Mouse (Mus musculus) limb, embryonic 15.5 days (tissue): ENCODE data around the gene Cadm1. TPM values are rescaled to one million over a fixed set of nuclear protein-coding genes. Genes with fewer than 3 reads are reported as not detected.
A peak's percentile ranks its signal among the peaks of the same experiment; 100 is the strongest.

Source experiments
- ATAC-seq: fragments of 200-750 bp; cut with Nextera tagmentation; 2 replicates; pipeline ENCODE4 v1.8.0; 2017; ENCODE audit warnings: low read depth, moderate TSS enrichment; ENCODE audit not compliant: insufficient number of reproducible peaks, low FRiP score, low TSS enrichment
- H3K27ac ChIP-seq: fragments of 300-500 bp; sonication (generic); 2 replicates; pipeline ENCODE4 v1.5.1; 2015; ENCODE audit warnings: moderate library complexity, mild to moderate bottlenecking, inconsistent platforms
- H3K27me3 ChIP-seq: fragments of 300-500 bp; sonication (generic); 2 replicates; pipeline ENCODE4 v1.6.1; 2015; ENCODE audit warnings: inconsistent platforms
- H3K36me3 ChIP-seq: fragments of 300-500 bp; sonication (generic); 2 replicates; pipeline ENCODE4 v1.6.1; 2015; ENCODE audit warnings: inconsistent platforms
- H3K4me1 ChIP-seq: fragments of 300-500 bp; sonication (generic); 2 replicates; pipeline ENCODE4 v1.6.1; 2015; ENCODE audit warnings: inconsistent platforms
- H3K4me2 ChIP-seq: fragments of 300-500 bp; sonication (generic); 2 replicates; pipeline ENCODE4 v1.6.1; 2015; ENCODE audit warnings: mild to moderate bottlenecking, inconsistent platforms
- H3K4me3 ChIP-seq: fragments of 300-500 bp; sonication (generic); 2 replicates; pipeline ENCODE4 v1.5.1; 2015; ENCODE audit warnings: mild to moderate bottlenecking, inconsistent platforms
- H3K9ac ChIP-seq: fragments of 300-500 bp; sonication (generic); 2 replicates; pipeline ENCODE4 v1.6.1; 2015; ENCODE audit warnings: inconsistent platforms
- H3K9me3 ChIP-seq: fragments of 300-500 bp; sonication (generic); 2 replicates; pipeline ENCODE4 v1.6.1; 2016; ENCODE audit warnings: inconsistent platforms
- WGBS: fragments of 180-500 bp; shearing (Covaris S2); methylation state at CpG from one replicate; pipeline ENCODE4 v1.1.7; 2015; 5-methylcytosine and 5-hydroxymethylcytosine counted together
- polyA plus RNA-seq: library from polyadenylated mRNA; unstranded; fragments of >200 nt; fragmentation: Nextera tagmentation; extraction: Ambion mirVana; gene quantifications from 2 replicates; pipeline ENCODE4 v1.2.1, GENCODE M21; 2015

Gene Cadm1
- polyA plus RNA-seq: 30.0 and 33.0 TPM in 2 replicates

DNA sequence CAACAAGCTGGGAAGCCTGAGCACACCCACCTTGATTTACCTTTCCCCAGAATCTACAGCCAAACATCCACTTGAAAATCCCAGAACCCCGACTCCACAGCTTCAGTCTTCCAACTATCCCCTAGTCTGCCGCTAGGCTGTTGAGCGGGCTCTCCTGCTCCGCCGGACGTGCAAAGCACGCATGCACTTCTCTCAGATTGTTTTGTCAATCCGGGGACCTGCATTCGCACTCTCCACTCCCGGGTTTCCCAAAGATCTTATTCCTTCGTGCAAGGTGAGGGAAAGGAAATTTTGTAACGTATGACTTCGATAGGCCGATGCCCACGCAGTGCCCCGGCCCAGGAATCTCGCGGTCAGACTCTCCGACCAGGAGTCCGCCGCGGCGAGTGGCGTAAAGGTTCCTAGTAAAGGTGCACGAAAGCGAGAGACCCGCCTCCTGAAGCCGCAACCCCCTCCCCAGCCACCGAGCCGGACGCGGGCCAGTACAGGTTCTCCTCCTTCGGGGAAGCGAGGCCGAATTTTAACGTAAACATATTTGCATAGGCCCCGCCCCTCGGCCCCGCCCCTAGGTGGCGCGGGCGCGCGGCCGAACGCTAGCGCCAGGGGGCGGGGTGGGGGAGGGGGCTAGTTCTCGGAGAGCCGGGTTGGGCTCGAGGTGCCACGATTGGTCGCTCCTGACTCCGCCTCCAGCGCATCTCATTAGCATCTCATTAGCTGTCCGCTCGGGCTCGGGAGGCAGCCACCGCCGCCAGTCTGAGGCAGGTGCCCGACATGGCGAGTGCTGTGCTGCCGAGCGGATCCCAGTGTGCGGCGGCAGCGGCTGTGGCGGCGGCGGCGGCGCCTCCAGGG lies at the start of gene Cadm1:
TSS of gene Cadm1 (plus strand) at position 572 of the 849 bp plus-strand sequence.
- no peaks in the 10 kb centered on the region for H3K9me3 ChIP-seq
- peak within 1 kb of the TSS; percentile 52 for H3K9ac ChIP-seq
- H3K27ac ChIP-seq: peak within 1 kb of the TSS; percentile 85
- WGBS: under 1% methylated on average over 63 of the region's 72 CpGs
- peak within 1 kb of the TSS; percentile 98 for H3K4me2 ChIP-seq
- H3K27me3 ChIP-seq: peaks cover 26% of the 10 kb centered on the region
- peaks cover 25% of the 10 kb centered on the region for H3K4me1 ChIP-seq
- no peaks in the 10 kb centered on the region for H3K36me3 ChIP-seq
- peak; percentile 95 for ATAC-seq
- H3K4me3 ChIP-seq: peak within 1 kb of the TSS; percentile 71

DNA sequence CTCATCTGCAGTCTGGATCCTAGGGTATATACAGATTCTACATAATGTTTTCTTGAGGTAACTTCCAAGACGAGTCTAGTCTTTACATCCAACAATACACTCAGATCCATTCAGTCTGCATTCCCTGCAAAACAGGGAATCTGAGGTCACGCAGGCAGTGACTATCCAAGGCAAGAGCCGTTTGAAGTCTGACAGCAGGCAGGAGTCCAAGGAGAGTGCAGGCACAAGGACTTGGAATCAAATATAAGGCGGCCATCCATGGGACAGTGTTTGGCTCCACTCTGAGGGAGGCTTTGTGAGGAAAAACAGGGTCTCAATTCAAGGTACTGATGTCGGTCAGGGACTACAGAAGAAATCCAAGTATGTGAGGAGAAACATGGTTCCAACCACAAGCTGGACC lies 45.5 kb upstream of the Cadm1 start:
- 74% methylated on average over 5 of the region's 5 CpGs for WGBS
- Histone ChIP-seq H3K4me1 (no peaks in the 10 kb centered on the region), H3K4me3 (no peak overlapping the region), H3K9me3 (no peaks in the 10 kb centered on the region), H3K27ac (no peak overlapping the region), H3K9ac (no peak overlapping the region), H3K4me2 (no peak overlapping the region), H3K36me3 (no peaks in the 10 kb centered on the region), H3K27me3 (no peaks in the 10 kb centered on the region)
- ATAC-seq: no peak

DNA sequence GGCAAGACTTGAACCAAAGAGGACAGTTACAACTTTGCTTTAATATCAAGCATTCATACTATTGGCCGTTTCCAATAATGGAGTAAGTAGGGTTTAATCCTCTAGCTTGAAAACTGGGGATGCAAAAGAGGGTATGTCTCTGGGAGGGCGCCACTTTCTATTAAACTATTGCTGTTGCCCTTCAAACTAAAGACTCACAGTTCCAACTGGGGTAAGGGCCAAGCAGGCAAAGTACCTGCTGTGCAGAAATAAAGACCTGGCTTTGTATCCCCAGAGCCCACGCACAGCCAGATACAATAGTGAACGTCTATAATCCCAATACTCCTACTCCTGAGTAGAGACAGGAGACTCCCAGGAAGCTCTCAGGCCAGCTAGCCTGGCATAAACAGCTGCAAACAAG lies 44.8 kb upstream of the Cadm1 start:
- Histone ChIP-seq H3K4me3 (no peak overlapping the region), H3K27ac (no peak overlapping the region), H3K9me3 (no peaks in the 10 kb centered on the region), H3K4me1 (no peaks in the 10 kb centered on the region), H3K36me3 (no peaks in the 10 kb centered on the region), H3K27me3 (no peaks in the 10 kb centered on the region), H3K9ac (no peak overlapping the region), H3K4me2 (no peak overlapping the region)
- ATAC-seq: no peak
- WGBS: 82% methylated on average over 4 of the region's 4 CpGs

DNA sequence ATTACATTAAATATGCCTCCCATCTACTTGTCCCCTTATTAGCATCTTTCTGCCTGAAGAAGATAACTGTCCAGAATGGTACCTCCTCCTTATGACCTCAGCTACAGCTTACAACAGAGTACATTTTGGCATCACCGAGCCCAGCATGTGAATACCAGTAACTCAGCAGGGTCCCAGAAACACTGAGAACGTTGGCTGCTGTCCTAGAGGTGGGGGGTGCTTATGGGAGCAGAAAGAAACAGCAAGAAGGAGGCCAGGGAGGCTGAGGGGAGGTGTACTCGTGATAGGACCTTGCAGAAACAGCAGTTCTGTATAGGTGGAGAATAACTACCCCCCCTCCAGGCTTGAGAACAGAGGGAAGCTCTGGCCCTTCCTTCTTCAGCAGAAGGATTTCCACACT lies 30.2 kb upstream of the Cadm1 start:
- no peak for ATAC-seq
- H3K36me3 ChIP-seq: no peaks in the 10 kb centered on the region
- WGBS: 18% methylated on average over 3 of the region's 3 CpGs

DNA sequence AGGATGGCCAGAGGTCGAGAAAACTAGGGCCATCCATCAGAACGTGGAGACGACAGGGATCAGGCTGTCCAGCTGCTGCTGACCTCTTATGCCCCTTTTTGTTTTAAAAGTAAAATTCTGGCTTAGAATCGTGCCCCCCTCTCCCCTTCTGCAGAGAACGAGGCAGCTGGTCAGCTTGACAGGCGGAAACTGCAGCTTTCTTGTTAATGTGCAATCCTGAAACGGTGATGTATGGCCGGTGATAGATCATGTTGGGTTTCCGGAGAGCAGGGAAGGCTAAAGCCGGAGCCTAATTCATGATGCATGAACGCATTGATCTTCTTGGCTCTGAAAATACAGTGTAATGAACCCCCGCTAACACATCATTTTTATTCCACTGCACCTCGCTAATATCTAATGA lies 24.0 kb upstream of the Cadm1 start:
- Histone ChIP-seq H3K27ac (no peak overlapping the region), H3K27me3 (no peaks in the 10 kb centered on the region), H3K4me3 (no peak overlapping the region), H3K4me2 (no peak overlapping the region), H3K9ac (no peak overlapping the region), H3K36me3 (no peaks in the 10 kb centered on the region), H3K9me3 (no peaks in the 10 kb centered on the region), H3K4me1 (no peaks in the 10 kb centered on the region)
- 31% methylated on average over 13 of the region's 13 CpGs for WGBS
- no peak for ATAC-seq

More for the DNA sequence above, 30.2 kb upstream of the Cadm1 start:
- Histone ChIP-seq H3K4me1 (no peaks in the 10 kb centered on the region), H3K4me2 (no peak overlapping the region), H3K9me3 (no peaks in the 10 kb centered on the region), H3K9ac (no peak overlapping the region), H3K27me3 (no peaks in the 10 kb centered on the region), H3K4me3 (no peak overlapping the region), H3K27ac (no peak overlapping the region)

DNA sequence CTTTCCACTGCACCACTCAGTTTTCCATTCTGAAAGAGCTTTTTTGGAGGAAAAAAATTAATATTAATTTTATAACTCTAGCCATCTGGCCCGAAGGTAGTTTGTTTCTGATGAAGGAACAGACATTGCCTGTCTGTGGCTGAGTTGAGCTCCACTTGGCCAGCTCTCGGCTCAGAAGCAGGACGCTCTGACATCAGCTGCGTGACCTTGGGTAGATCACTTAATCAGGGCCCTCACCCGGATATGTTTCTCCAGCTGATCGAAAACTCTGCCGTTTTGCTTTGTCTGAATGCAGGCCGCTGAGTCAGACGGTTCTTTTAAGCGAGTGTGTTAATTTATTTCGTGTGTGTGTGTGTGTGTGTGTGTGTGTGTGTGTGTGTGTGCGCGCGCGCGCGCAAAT lies 23.1 kb upstream of the Cadm1 start:
- Histone ChIP-seq H3K9me3 (no peaks in the 10 kb centered on the region), H3K27ac (no peak overlapping the region), H3K36me3 (no peaks in the 10 kb centered on the region), H3K27me3 (no peaks in the 10 kb centered on the region), H3K4me2 (no peak overlapping the region), H3K9ac (no peak overlapping the region), H3K4me1 (no peaks in the 10 kb centered on the region), H3K4me3 (no peak overlapping the region)
- WGBS: 87% methylated on average over 17 of the region's 17 CpGs
- ATAC-seq: no peak

DNA sequence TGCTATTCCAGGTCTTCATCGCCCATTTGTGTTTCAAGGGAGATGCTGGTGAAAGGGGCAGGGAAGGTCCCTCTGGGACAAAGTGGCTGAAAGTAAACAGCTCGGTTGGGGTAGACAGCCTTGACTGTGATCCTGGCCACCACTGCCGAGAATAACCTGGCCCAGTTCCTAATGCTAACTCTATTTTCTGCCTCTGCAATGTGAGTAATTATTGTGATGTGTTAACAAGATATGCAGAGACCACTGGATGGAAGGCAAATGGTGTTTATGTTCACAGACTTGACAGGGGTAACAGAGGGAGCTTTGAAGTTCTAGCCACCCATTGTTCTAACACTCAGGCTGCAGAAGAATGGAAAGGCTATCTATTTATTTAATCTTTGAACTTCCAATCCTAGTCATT lies 21.9 kb upstream of the Cadm1 start:
- Histone ChIP-seq H3K27me3 (no peaks in the 10 kb centered on the region), H3K9me3 (no peaks in the 10 kb centered on the region), H3K4me2 (no peak overlapping the region), H3K4me3 (no peak overlapping the region), H3K4me1 (no peaks in the 10 kb centered on the region), H3K36me3 (no peaks in the 10 kb centered on the region), H3K9ac (no peak overlapping the region), H3K27ac (no peak overlapping the region)
- ATAC-seq: no peak
- WGBS: 40% methylated on average over 3 of the region's 3 CpGs

DNA sequence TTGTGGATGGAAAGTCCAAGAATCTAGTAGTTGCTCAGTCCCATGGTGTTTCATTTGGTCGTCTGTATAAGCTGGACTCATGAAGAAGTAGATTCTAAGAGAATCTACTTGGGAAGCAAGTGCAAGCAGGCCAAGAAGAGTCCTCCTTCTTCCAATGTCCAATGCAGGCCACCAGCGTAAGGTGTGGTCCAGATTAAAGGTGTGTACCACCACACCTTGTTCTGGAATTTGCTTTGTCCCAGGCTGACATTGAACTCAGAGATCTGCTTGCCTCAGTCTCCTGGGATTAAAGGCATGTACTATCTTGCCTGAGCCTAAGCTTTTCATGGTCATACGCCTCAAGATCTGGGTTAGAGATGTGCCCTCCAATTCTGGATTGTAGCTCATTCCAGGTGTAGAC lies 17.5 kb upstream of the Cadm1 start:
- Histone ChIP-seq H3K27ac (no peak overlapping the region), H3K27me3 (peaks cover 3% of the 10 kb centered on the region; the same call in 1 of the 2 replicates), H3K9ac (no peak overlapping the region), H3K4me2 (no peak overlapping the region), H3K36me3 (no peaks in the 10 kb centered on the region), H3K4me1 (no peaks in the 10 kb centered on the region), H3K4me3 (no peak overlapping the region), H3K9me3 (no peaks in the 10 kb centered on the region)
- 84% methylated on average over 3 of the region's 3 CpGs for WGBS
- no peak for ATAC-seq

DNA sequence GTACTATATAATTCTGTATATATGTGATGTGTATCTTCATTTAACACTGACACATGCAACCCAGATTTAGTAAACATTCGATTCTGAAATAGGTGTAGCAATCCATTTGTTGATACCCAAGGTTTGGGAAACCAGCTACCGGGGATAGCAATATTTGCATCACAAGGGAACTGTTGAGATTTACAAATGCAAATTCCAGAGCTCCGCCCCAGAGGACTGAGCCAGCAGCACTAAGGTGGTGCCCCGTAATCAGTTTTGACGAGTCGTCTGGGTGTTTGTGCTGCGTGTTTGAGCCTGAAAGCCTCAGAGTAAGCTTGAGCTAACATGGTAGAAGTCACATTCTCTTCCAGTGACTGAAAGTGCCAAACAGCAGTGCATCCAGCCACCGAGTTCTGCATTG lies 15.7 kb upstream of the Cadm1 start:
- Histone ChIP-seq H3K4me3 (no peak overlapping the region), H3K9ac (no peak overlapping the region), H3K36me3 (no peaks in the 10 kb centered on the region), H3K27me3 (peaks cover 3% of the 10 kb centered on the region; the same call in 1 of the 2 replicates), H3K4me2 (no peak overlapping the region), H3K4me1 (no peaks in the 10 kb centered on the region), H3K9me3 (no peaks in the 10 kb centered on the region), H3K27ac (no peak overlapping the region)
- ATAC-seq: no peak
- WGBS: 22% methylated on average over 8 of the region's 8 CpGs

DNA sequence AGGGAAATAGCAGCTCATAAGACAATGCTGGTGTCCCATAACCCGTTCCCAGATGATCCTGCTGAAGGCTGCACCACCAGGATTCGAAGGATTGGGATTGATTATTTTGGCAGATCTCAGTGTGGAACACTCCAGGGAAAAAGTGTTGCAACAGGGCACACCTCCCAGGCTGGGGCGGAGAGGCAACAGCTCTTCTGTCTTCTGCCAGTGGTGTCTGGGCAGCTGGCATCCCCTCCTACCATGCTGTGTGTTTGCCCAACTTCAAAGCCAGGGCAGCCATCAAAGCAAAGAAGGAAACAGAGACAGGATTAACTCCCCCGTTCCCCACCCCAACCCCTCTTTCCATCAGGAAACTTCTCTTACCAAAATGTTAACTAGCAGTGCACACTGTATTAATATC lies 13.7 kb upstream of the Cadm1 start:
- 51% methylated on average over 4 of the region's 4 CpGs for WGBS
- H3K9me3 ChIP-seq: no peaks in the 10 kb centered on the region
- H3K36me3 ChIP-seq: no peaks in the 10 kb centered on the region
- H3K4me3 ChIP-seq: no peak overlapping the region
- H3K4me2 ChIP-seq: no peak overlapping the region
- H3K27ac ChIP-seq: no peak overlapping the region
- peaks cover 3% of the 10 kb centered on the region; the same call in 1 of the 2 replicates for H3K27me3 ChIP-seq
- no peak for ATAC-seq
- H3K4me1 ChIP-seq: no peaks in the 10 kb centered on the region
- no peak overlapping the region for H3K9ac ChIP-seq

DNA sequence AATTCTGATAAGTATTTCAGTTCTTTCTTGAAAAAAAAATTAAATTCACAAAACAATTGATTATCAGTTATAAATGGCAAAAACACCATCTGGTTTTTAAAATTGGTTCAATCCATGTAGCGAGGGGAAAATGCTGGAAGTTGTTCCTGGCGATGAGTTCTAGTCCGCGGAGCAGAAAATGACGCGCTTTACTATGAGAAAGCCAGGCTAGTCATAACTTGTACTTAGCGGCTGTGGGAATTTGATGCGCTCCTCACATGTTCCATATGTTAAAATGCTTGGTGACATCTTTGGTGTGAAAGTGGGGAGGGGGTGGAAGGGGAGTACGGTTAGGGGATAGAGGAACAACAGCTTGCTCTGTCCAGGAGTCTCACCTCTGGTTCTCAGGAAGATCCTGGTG lies 2.7 kb upstream of the Cadm1 start:
- Histone ChIP-seq H3K27ac (no peak overlapping the region), H3K4me2 (no peak overlapping the region), H3K36me3 (no peaks in the 10 kb centered on the region), H3K27me3 (peaks cover 12% of the 10 kb centered on the region), H3K4me1 (peaks cover 20% of the 10 kb centered on the region), H3K4me3 (no peak overlapping the region), H3K9me3 (no peaks in the 10 kb centered on the region), H3K9ac (no peak overlapping the region)
- no peak for ATAC-seq
- 90% methylated on average over 9 of the region's 9 CpGs for WGBS

DNA sequence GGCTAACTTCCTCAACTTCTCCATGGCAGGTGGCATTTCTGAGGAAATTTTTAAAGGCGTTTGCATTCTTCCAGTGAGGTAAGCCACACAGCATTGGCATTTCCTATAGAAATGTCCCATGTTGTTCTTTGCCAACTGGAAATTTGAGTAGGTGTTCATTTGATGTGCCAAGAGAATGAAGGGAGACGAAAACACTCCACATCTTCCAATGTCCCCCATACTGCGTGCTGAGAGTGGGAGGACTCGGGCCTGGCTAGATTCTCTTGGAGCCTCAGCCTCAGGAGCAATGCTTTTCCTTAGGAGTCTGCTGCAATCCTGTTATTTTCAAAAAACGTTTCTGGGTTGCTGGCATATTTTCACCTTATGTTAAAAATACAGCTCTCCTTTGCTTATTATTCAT lies 2.2 kb upstream of the Cadm1 start:
- Histone ChIP-seq H3K4me1 (peaks cover 21% of the 10 kb centered on the region), H3K4me3 (no peak overlapping the region), H3K9ac (no peak overlapping the region), H3K4me2 (no peak overlapping the region), H3K27me3 (peaks cover 15% of the 10 kb centered on the region), H3K36me3 (no peaks in the 10 kb centered on the region), H3K9me3 (no peaks in the 10 kb centered on the region), H3K27ac (no peak overlapping the region)
- ATAC-seq: no peak
- WGBS: 60% methylated on average over 5 of the region's 5 CpGs
